Mouse (Mus musculus) forebrain, embryonic 13.5 days (tissue): ENCODE measurements around the gene Olfr171. TPM values are rescaled to one million over a fixed set of nuclear protein-coding genes. Genes with fewer than 3 reads are reported as not detected.
"Not testable (repeated sequence)": the region's sequence is repeated elsewhere in the genome, so short reads cannot be mapped to it uniquely, and the experiment has no call there.

ENCODE experiments used
- ATAC-seq: fragments of 200-750 bp; cut with Nextera tagmentation; 2 replicates; pipeline ENCODE4 v1.8.0; 2017
- H3K27ac ChIP-seq: fragments of 300-500 bp; sonication (generic); 2 replicates; pipeline ENCODE4 v1.5.1; 2015; ENCODE audit warnings: inconsistent platforms, mild to moderate bottlenecking, moderate library complexity
- H3K27me3 ChIP-seq: fragments of 300-500 bp; sonication (generic); 2 replicates; pipeline ENCODE4 v1.6.1; 2015; ENCODE audit warnings: mild to moderate bottlenecking, inconsistent platforms
- H3K36me3 ChIP-seq: fragments of 300-500 bp; sonication (generic); 2 replicates; pipeline ENCODE4 v1.6.1; 2015; ENCODE audit warnings: mild to moderate bottlenecking, inconsistent platforms; ENCODE audit not compliant: poor library complexity, severe bottlenecking
- H3K4me1 ChIP-seq: fragments of 300-500 bp; sonication (generic); 2 replicates; pipeline ENCODE4 v1.6.1; 2015; ENCODE audit warnings: inconsistent platforms
- H3K4me2 ChIP-seq: fragments of 300-500 bp; sonication (generic); 2 replicates; pipeline ENCODE4 v1.6.1; 2015; ENCODE audit warnings: inconsistent platforms, mild to moderate bottlenecking, moderate library complexity
- H3K4me3 ChIP-seq: fragments of 300-500 bp; sonication (generic); 2 replicates; pipeline ENCODE4 v1.5.1; 2015; ENCODE audit warnings: mild to moderate bottlenecking, inconsistent platforms
- H3K9ac ChIP-seq: fragments of 300-500 bp; sonication (generic); 2 replicates; pipeline ENCODE4 v1.6.1; 2015; ENCODE audit warnings: mild to moderate bottlenecking, inconsistent platforms
- H3K9me3 ChIP-seq: fragments of 300-500 bp; sonication (generic); replicated peaks from 2 replicates; pipeline ENCODE4 v1.6.1; 2016; ENCODE audit warnings: inconsistent platforms
- WGBS: fragments of 180-500 bp; shearing (Covaris S2); methylation state at CpG from one replicate; pipeline ENCODE4 v1.1.7; 2015; 5-methylcytosine and 5-hydroxymethylcytosine counted together
- polyA plus RNA-seq: library from polyadenylated mRNA; unstranded; fragments of >200 nt; fragmentation: Nextera tagmentation; extraction: Ambion mirVana; gene quantifications from 2 replicates; pipeline ENCODE4 v1.2.1, GENCODE M21; 2015

The Olfr171 gene
- polyA plus RNA-seq, result not detected in 2 replicates

GRCm38 (mm10) chr16:19629816-19630215 is at the start of gene Olfr171:
TSS of gene Olfr171 (minus strand) at chr16:19629916.
- Histone ChIP-seq H3K27me3 (no peaks in the 10 kb centered on the region), H3K36me3 (no peaks in the 10 kb centered on the region), H3K9me3 (peaks cover 7% of the 10 kb centered on the region; the same call in 1 of the 2 replicates), H3K4me1 (no peaks in the 10 kb centered on the region), H3K4me3 (no peak within 1 kb of the TSS), H3K27ac (no peak within 1 kb of the TSS), H3K9ac (no peak within 1 kb of the TSS), H3K4me2 (no peak within 1 kb of the TSS)
- no peak for ATAC-seq
- 74% methylated on average over 1 of the region's 1 CpGs for WGBS

DNA sequence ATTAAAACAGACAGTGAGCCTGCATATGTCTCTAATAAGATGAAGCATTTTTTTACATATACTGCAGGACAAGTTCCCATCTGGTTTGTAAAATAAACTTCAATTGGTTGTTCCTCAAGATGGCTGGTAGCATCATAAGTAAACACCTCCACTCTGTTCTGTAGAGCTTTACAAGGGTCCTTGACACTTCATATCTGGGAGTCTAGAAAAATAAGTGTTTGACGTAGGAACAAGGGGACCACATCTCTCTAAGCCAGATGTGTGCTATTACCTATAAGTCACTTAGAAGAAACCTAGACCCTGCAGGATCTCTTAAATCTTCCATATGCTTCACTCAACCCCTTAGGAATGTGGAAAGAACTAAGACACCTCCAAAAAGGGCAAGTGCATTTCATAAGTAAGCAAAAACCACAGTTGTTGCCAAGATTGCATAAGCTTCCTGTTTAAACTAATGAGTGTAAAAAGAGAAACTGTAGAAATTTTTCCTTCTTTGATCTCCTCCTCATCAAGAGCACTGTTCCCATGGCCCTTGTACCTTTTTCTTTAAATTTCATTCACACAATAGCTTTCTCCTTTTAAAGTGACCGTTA is 41.1 kb upstream of the Olfr171 start:
- ATAC-seq, result no peak
- H3K4me2 ChIP-seq, result no peak overlapping the region
- H3K9me3 ChIP-seq, result no peaks in the 10 kb centered on the region
- 93% methylated on average over 2 of the region's 2 CpGs for WGBS
- no peaks in the 10 kb centered on the region for H3K36me3 ChIP-seq
- H3K27ac ChIP-seq, result no peak overlapping the region
- H3K4me3 ChIP-seq, result no peak overlapping the region
- H3K4me1 ChIP-seq, result no peaks in the 10 kb centered on the region
- no peaks in the 10 kb centered on the region for H3K27me3 ChIP-seq
- H3K9ac ChIP-seq, result no peak overlapping the region

DNA sequence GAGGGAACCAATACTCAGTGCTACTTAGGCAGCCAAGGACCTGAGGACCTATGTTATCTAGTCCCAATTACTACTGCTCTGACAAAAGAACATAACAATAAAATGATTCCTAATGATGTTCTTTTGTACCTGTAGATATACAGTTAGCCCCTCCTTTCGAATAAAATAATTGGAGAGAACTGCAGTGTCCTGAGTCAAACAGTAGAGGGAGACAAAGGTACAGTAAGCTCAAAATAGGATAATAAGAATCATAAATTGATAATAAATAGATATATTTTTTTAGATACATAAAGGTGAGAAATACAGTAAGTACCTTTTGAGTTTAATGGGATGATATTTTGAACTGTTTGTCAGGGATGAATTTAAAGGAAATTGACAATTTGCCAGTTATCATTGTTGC is 36.6 kb upstream of the Olfr171 start:
- WGBS, result 66% methylated on average over 1 of the region's 1 CpGs
- no peak overlapping the region for H3K4me3 ChIP-seq
- H3K36me3 ChIP-seq, result no peaks in the 10 kb centered on the region
- H3K4me2 ChIP-seq, result no peak overlapping the region
- no peaks in the 10 kb centered on the region for H3K4me1 ChIP-seq
- no peak overlapping the region for H3K9ac ChIP-seq
- no peaks in the 10 kb centered on the region for H3K9me3 ChIP-seq
- no peak overlapping the region for H3K27ac ChIP-seq
- no peaks in the 10 kb centered on the region for H3K27me3 ChIP-seq
- no peak for ATAC-seq

DNA sequence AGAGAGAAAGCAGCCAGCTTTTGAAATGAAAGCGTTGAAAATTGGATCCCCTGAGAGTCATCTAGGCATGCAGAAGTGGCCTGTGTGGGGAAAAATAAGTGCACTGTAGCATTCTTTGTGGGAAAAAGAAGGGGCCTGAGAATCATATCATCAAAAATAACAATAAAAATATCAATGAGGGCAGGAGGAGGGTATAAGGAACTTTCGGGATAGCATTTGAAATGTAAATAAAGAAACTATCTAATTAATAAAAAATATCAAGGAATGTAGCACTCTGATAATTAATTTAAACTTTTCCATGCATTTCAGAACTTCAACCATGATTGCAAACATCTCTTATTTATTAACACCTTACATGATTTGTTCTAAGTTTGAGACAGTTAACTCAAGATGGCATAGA is 17.9 kb downstream of the Olfr171 start, which contains the start of gene Olfr170:
Gene Olfr170, minus strand, starts transcription at position 101 of the 400 bp plus-strand sequence.
- not testable (repeated sequence) for H3K27ac ChIP-seq, H3K4me2 ChIP-seq, ATAC-seq, H3K9ac ChIP-seq, H3K36me3 ChIP-seq, H3K9me3 ChIP-seq, H3K4me3 ChIP-seq, H3K4me1 ChIP-seq, H3K27me3 ChIP-seq
- WGBS, result 95% methylated on average over 2 of the region's 2 CpGs

DNA sequence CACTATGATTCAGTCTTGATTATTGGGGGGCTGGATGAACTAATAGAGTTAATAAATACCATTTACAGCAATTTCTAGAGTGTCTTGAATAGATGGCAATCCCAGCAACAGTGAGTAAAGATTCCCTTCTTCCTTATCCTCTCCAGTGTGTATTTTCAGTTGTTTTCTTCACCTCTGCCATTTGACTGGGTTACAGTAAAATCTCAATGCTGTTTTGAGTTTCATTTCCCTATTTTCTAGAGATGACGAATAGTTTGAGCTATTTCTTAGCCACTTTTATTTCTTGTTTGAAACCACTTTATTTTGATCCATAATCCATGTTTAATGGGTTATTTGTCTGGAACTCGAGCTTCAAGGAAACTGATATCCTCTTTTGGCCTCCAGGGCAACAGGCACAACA is 26.6 kb downstream of the Olfr171 start:
- no peak overlapping the region for H3K4me3 ChIP-seq
- WGBS, result 60% methylated on average over 2 of the region's 2 CpGs
- no peak overlapping the region for H3K9ac ChIP-seq
- ATAC-seq, result no peak
- H3K36me3 ChIP-seq, result no peaks in the 10 kb centered on the region
- H3K9me3 ChIP-seq, result no peaks in the 10 kb centered on the region
- no peak overlapping the region for H3K27ac ChIP-seq
- no peak overlapping the region for H3K4me2 ChIP-seq
- no peaks in the 10 kb centered on the region for H3K4me1 ChIP-seq
- no peaks in the 10 kb centered on the region for H3K27me3 ChIP-seq

Other genes with a start within 250 kb of the Olfr171 start
- gene Olfr165, start 206.8 kb downstream of the Olfr171 start, polyA plus RNA-seq, result not detected in 2 replicates
- gene Olfr166, start 146.2 kb downstream of the Olfr171 start, polyA plus RNA-seq, result not detected in 2 replicates
- gene Olfr167, start 107.7 kb downstream of the Olfr171 start, polyA plus RNA-seq, result not detected in 2 replicates
- not detected in 2 replicates for gene Olfr168, start 94.4 kb downstream of the Olfr171 start, polyA plus RNA-seq
- gene Olfr169, start 58.1 kb downstream of the Olfr171 start, polyA plus RNA-seq, result not detected in 2 replicates
- gene Olfr170, start 18.0 kb downstream of the Olfr171 start, polyA plus RNA-seq, result not detected in 2 replicates
- not detected in 2 replicates for gene Lamp3, start 76.5 kb upstream of the Olfr171 start, polyA plus RNA-seq
- 50.0 and 59.7 TPM in 2 replicates for gene B3gnt5, start 130.3 kb upstream of the Olfr171 start, polyA plus RNA-seq